Mouse (Mus musculus) limb, embryonic 12.5 days (tissue): ENCODE results near the gene Gng5. TPM values are rescaled to one million over a fixed set of nuclear protein-coding genes. Genes with fewer than 3 reads are reported as not detected.

Experiments used
- ATAC-seq: fragments of 200-750 bp; cut with Nextera tagmentation; 2 replicates; pipeline ENCODE4 v1.8.0; 2017; ENCODE audit warnings: low read depth, moderate TSS enrichment; ENCODE audit not compliant: insufficient number of reproducible peaks, insufficient read depth, low FRiP score, low TSS enrichment
- H3K27ac ChIP-seq: fragments of 300-500 bp; sonication (generic); 2 replicates; pipeline ENCODE4 v1.5.1; 2016; ENCODE audit warnings: mild to moderate bottlenecking, moderate library complexity
- H3K27me3 ChIP-seq: fragments of 300-500 bp; sonication (generic); 2 replicates; pipeline ENCODE4 v1.6.1; 2016; ENCODE audit warnings: mild to moderate bottlenecking, moderate library complexity
- H3K36me3 ChIP-seq: fragments of 300-500 bp; sonication (generic); 2 replicates; pipeline ENCODE4 v1.6.1; 2016; ENCODE audit warnings: mild to moderate bottlenecking, moderate library complexity
- H3K4me1 ChIP-seq: fragments of 300-500 bp; sonication (generic); replicated peaks from 2 replicates; pipeline ENCODE4 v1.6.1; 2016
- H3K4me2 ChIP-seq: fragments of 300-500 bp; sonication (generic); 2 replicates; pipeline ENCODE4 v1.6.1; 2016; ENCODE audit warnings: mild to moderate bottlenecking, moderate library complexity
- H3K4me3 ChIP-seq: fragments of 300-500 bp; sonication (generic); replicated peaks from 2 replicates; pipeline ENCODE4 v1.5.1; 2016; ENCODE audit warnings: mild to moderate bottlenecking
- H3K9ac ChIP-seq: fragments of 300-500 bp; sonication (generic); replicated peaks from 2 replicates; pipeline ENCODE4 v1.6.1; 2016; ENCODE audit warnings: mild to moderate bottlenecking, moderate library complexity
- H3K9me3 ChIP-seq: fragments of 300-500 bp; sonication (generic); 2 replicates; pipeline ENCODE4 v1.6.1; 2016; ENCODE audit warnings: mild to moderate bottlenecking, moderate library complexity
- WGBS: fragments of 180-500 bp; shearing (Covaris S2); methylation state at CpG from one replicate; pipeline ENCODE4 v1.1.7; 2016; 5-methylcytosine and 5-hydroxymethylcytosine counted together
- polyA plus RNA-seq: library from polyadenylated mRNA; unstranded; fragments of >200 nt; fragmentation: Nextera tagmentation; extraction: Ambion mirVana; gene quantifications from 2 replicates; pipeline ENCODE4 v1.2.1, GENCODE M21; 2016

Gng5 gene
- 1,072 and 1,099 TPM in 2 replicates for polyA plus RNA-seq

DNA sequence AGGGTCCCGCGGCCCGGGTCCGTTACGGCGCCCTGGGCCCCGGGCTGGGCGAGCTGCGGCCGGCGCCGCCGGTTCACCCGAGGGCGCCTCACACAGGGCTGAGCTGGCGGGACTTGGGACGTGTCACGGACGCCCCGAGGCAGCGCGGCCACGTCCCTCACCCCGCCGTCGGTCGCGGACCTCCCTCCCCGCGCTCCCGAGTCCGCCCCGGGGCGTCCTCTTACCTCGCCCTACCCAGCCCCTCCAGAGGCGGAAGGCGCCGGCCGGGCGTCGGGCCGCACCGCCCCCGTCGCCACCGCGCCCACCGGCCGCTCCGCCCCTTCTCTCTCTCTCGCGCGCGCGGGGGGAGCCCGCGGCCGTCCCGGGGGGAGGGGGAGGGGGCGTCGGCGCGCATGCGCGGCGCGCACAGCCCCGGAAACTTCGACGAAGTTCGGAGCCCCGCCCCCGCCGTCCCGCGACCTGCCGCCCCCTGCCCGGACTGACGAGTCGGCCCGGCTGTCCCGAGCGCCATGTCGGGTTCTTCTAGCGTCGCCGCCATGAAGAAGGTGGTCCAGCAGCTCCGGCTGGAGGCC is at the start of gene Gng5, which contains the start of gene Spata1:
Gng5 (plus strand) TSS at position 377 of the 572 bp plus-strand sequence.
Spata1 (minus strand) TSS at position 323 of the 572 bp plus-strand sequence.
- Histone ChIP-seq H3K4me2 (peak within 1 kb of the TSS; percentile 89), H3K9me3 (no peaks in the 10 kb centered on the region), H3K4me3 (peak within 1 kb of the TSS; percentile 83), H3K27ac (peak within 1 kb of the TSS; percentile 95), H3K27me3 (no peaks in the 10 kb centered on the region), H3K36me3 (peaks cover 16% of the 10 kb centered on the region), H3K4me1 (peaks cover 21% of the 10 kb centered on the region), H3K9ac (peak within 1 kb of the TSS; percentile 92)
- ATAC-seq = peak; percentile 92
- WGBS = under 1% methylated on average over 58 of the region's 88 CpGs

- H3K9ac ChIP-seq = peak overlapping the region; percentile 65
- no peaks in the 10 kb centered on the region for H3K27me3 ChIP-seq
- H3K9me3 ChIP-seq = 0 out of 2 replicates have a peak, but pooled peaks cover 4% of the 10 kb centered on the region
- peak; percentile 97 for ATAC-seq
- H3K36me3 ChIP-seq = peaks cover 5% of the 10 kb centered on the region
- H3K4me3 ChIP-seq = peak overlapping the region; percentile 53
- WGBS = under 1% methylated on average over 29 of the region's 29 CpGs
- H3K4me2 ChIP-seq = peak overlapping the region; percentile 65
- H3K27ac ChIP-seq = peak overlapping the region; percentile 79
- 0 out of 2 replicates have a peak, but pooled peaks cover 14% of the 10 kb centered on the region for H3K4me1 ChIP-seq
These were observed 49.2 kb upstream of the Gng5 start for GRCm38 (mm10) chr3:146450371-146450841.

GRCm38 (mm10) chr3:146451375-146451774 is 48.2 kb upstream of the Gng5 start:
- Histone ChIP-seq H3K27me3 (no peaks in the 10 kb centered on the region), H3K4me2 (peak overlapping the region; percentile 65; the same call in 1 of the 2 replicates), H3K4me3 (no peak overlapping the region), H3K36me3 (no peaks in the 10 kb centered on the region), H3K9ac (no peak overlapping the region), H3K27ac (no peak overlapping the region), H3K4me1 (0 out of 2 replicates have a peak, but pooled peaks cover 14% of the 10 kb centered on the region), H3K9me3 (no peaks in the 10 kb centered on the region)
- ATAC-seq = no peak
- WGBS = 94% methylated on average over 5 of the region's 5 CpGs

GRCm38 (mm10) chr3:146462939-146463338 is 36.7 kb upstream of the Gng5 start:
- H3K36me3 ChIP-seq = 0 out of 2 replicates have a peak, but pooled peaks cover 2% of the 10 kb centered on the region
- no peak overlapping the region for H3K4me3 ChIP-seq
- no peaks in the 10 kb centered on the region for H3K4me1 ChIP-seq
- H3K27me3 ChIP-seq = no peaks in the 10 kb centered on the region
- WGBS = 64% methylated on average over 2 of the region's 2 CpGs
- no peaks in the 10 kb centered on the region for H3K9me3 ChIP-seq
- no peak for ATAC-seq
- no peak overlapping the region for H3K27ac ChIP-seq
- H3K9ac ChIP-seq = no peak overlapping the region
- no peak overlapping the region for H3K4me2 ChIP-seq

DNA sequence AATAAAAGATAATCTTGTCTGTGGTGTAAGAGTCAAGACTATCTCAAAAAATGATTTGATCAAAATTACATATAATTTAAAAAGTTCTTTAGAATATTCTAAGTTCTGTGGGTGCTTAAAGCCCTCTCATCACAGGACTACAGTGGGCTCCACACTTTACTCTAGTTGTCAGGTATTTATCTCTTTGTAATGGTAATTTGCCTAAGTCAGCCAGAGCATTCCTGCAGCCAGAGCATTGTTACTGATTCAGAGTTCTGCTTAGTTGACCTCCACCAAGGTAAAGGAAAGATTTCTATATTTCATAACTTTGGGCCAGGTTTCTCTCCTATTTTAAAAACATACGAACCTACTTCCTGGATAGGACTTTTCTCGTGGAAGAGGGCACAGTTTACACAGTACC is 30.4 kb upstream of the Gng5 start:
- Histone ChIP-seq H3K27me3 (no peaks in the 10 kb centered on the region), H3K9me3 (no peaks in the 10 kb centered on the region), H3K4me1 (no peaks in the 10 kb centered on the region), H3K36me3 (no peaks in the 10 kb centered on the region), H3K27ac (no peak overlapping the region), H3K4me3 (no peak overlapping the region), H3K9ac (no peak overlapping the region), H3K4me2 (no peak overlapping the region)
- WGBS = 78% methylated on average over 2 of the region's 2 CpGs
- ATAC-seq = no peak

DNA sequence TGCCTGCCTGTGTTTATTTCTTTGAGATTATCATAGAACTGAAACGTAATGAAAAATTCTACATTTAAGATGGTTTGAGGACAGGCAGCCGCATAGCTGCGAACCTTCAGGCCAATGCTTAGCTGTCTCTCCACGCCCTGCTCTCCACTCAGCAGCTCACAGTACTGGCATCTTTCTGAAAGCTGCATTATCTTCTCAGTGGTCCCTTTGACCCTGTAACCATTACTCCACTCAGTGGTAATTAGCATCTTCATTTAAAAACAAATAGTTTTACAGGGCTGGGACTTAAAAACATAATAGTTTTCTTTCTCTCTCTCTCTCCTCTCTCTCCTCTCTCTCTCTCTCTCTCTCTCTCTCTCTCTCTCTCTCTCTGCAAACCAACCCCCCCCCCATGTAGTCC is 26.9 kb upstream of the Gng5 start:
- H3K4me2 ChIP-seq = no peak overlapping the region

GRCm38 (mm10) chr3:146473741-146474140 is 25.9 kb upstream of the Gng5 start:
- Histone ChIP-seq H3K4me3 (no peak overlapping the region), H3K9ac (no peak overlapping the region), H3K4me2 (no peak overlapping the region), H3K4me1 (no peaks in the 10 kb centered on the region), H3K27me3 (no peaks in the 10 kb centered on the region), H3K9me3 (no peaks in the 10 kb centered on the region), H3K36me3 (no peaks in the 10 kb centered on the region), H3K27ac (no peak overlapping the region)
- ATAC-seq = no peak

More for the DNA sequence above, 26.9 kb upstream of the Gng5 start:
- Histone ChIP-seq H3K4me3 (no peak overlapping the region), H3K9me3 (no peaks in the 10 kb centered on the region), H3K4me1 (no peaks in the 10 kb centered on the region), H3K9ac (no peak overlapping the region), H3K27me3 (no peaks in the 10 kb centered on the region), H3K36me3 (no peaks in the 10 kb centered on the region), H3K27ac (no peak overlapping the region)
- WGBS = 86% methylated on average over 4 of the region's 4 CpGs
- no peak for ATAC-seq

- no peak overlapping the region for H3K4me2 ChIP-seq
- no peak overlapping the region for H3K9ac ChIP-seq
- no peaks in the 10 kb centered on the region for H3K4me1 ChIP-seq
- no peaks in the 10 kb centered on the region for H3K9me3 ChIP-seq
- ATAC-seq = no peak
- no peaks in the 10 kb centered on the region for H3K36me3 ChIP-seq
- no peaks in the 10 kb centered on the region for H3K27me3 ChIP-seq
- no peak overlapping the region for H3K4me3 ChIP-seq
- 89% methylated on average over 3 of the region's 3 CpGs for WGBS
- H3K27ac ChIP-seq = no peak overlapping the region
These were observed 25.2 kb upstream of the Gng5 start for GRCm38 (mm10) chr3:146474428-146474827.

GRCm38 (mm10) chr3:146482044-146482443 is 17.6 kb upstream of the Gng5 start:
- H3K9me3 ChIP-seq = no peaks in the 10 kb centered on the region
- H3K4me3 ChIP-seq = no peak overlapping the region
- no peaks in the 10 kb centered on the region for H3K27me3 ChIP-seq
- 83% methylated on average over 2 of the region's 2 CpGs for WGBS
- no peak overlapping the region for H3K9ac ChIP-seq
- H3K36me3 ChIP-seq = no peaks in the 10 kb centered on the region
- H3K4me2 ChIP-seq = no peak overlapping the region
- ATAC-seq = no peak
- H3K4me1 ChIP-seq = no peaks in the 10 kb centered on the region
- H3K27ac ChIP-seq = no peak overlapping the region

- 82% methylated on average over 4 of the region's 4 CpGs for WGBS
- Histone ChIP-seq H3K4me1 (no peaks in the 10 kb centered on the region), H3K4me2 (no peak overlapping the region), H3K27me3 (no peaks in the 10 kb centered on the region), H3K27ac (no peak overlapping the region), H3K9ac (no peak overlapping the region), H3K9me3 (no peaks in the 10 kb centered on the region), H3K4me3 (no peak overlapping the region), H3K36me3 (no peaks in the 10 kb centered on the region)
- no peak for ATAC-seq
These were observed 13.1 kb upstream of the Gng5 start for GRCm38 (mm10) chr3:146486464-146486863.

- Histone ChIP-seq H3K4me2 (no peak overlapping the region), H3K27me3 (no peaks in the 10 kb centered on the region), H3K9ac (no peak overlapping the region), H3K27ac (no peak overlapping the region), H3K36me3 (no peaks in the 10 kb centered on the region), H3K9me3 (no peaks in the 10 kb centered on the region), H3K4me1 (no peaks in the 10 kb centered on the region), H3K4me3 (no peak overlapping the region)
- no peak for ATAC-seq
- WGBS = 86% methylated on average over 8 of the region's 8 CpGs
These were observed 4.7 kb upstream of the Gng5 start for GRCm38 (mm10) chr3:146494941-146495340.

- peaks cover 21% of the 10 kb centered on the region for H3K4me1 ChIP-seq
- H3K4me3 ChIP-seq = peak overlapping the region; percentile 83
- peaks cover 14% of the 10 kb centered on the region for H3K36me3 ChIP-seq
- peak overlapping the region; percentile 89 for H3K4me2 ChIP-seq
- H3K27ac ChIP-seq = peak overlapping the region; percentile 95
- H3K9me3 ChIP-seq = no peaks in the 10 kb centered on the region
- H3K9ac ChIP-seq = peak overlapping the region; percentile 92
- 4% methylated on average over 13 of the region's 13 CpGs for WGBS
- no peaks in the 10 kb centered on the region for H3K27me3 ChIP-seq
- ATAC-seq = no peak
These were observed 618 bp upstream of the Gng5 start for GRCm38 (mm10) chr3:146498989-146499388.
